Mouse (Mus musculus) liver, adult 2 months (tissue): ENCODE results near the gene Gm17324.

Source experiments
- CTCF ChIP-seq: fragments of 200-500 bp; IDR thresholded peaks from 2 replicates; pipeline ENCODE4 v1.5.1; 2011; ENCODE audit warnings: low read depth, low read length, control low read depth
- POLR2A ChIP-seq: fragments of 200-500 bp; IDR thresholded peaks from 2 replicates; pipeline ENCODE4 v1.6.1; 2011; ENCODE audit warnings: low read length, control low read depth; ENCODE audit not compliant: insufficient read depth; ENCODE audit errors: extremely low read depth

GRCm38 (mm10) chr9:78401596-78401995 is 47.0 kb downstream of the Gm17324 start:
- no peak for TF ChIP-seq CTCF
- TF ChIP-seq POLR2A, result no peak
